Mouse (Mus musculus): ENCODE measurements at regions not wholly inside any gene's neighbourhood (a gene's known extent, or its start where the extent isn't known, plus 50 kb on each side); places are given as distances from the start of the nearest gene placed in this dataset.

- TF ChIP-seq CTCF (IDR thresholded peaks at IDR 0.05; ENCODE audit: low read depth) (no peak), EP300 (optimal IDR thresholded peaks at IDR 0.05) (no peak)
These were observed 386.6 kb downstream of the Cd109 start for GRCm38 (mm10) chr9:79001930-79002329.

Data from stomach, postnatal 0 days (tissue).